Comparison of ENCODE assay signal across 8 mouse cellular contexts in the genomic region with DNA sequence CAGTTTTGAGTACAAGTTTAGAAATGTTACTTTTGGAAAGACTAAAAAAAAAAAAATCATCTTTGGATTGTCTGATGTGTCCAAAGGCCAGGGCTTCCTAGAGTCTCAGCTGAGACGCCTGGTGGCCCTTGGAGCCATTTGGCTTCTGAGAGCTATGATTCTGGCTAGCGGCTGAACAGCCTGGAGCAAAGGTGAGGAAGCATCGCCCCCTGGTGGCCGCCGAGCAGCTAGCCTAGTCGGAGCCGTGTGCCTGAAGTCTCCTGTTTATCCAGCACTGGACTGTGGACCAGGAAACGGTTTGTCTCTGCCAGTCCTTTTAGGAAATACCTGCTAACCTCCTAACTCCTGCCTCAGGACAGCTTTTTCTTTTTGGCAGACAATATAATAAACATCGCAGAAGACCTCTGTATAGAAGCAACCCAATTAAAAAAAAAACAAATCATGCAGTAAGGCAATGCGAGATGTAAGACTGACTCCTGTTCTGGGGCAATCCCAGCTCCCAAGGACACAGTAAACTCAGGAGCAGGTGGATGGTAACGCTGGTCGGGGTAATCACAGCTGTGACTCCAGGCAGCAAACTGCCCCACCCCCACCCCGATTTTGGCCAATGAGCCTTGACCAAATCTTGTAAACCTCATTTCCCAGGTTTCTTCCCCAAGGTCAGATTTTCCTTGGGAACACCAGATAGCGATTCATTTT. TPM values are rescaled to one million over a fixed set of nuclear protein-coding genes. Genes with fewer than 3 reads are reported as not detected.
DNase-seq lines count a peak whose midpoint lies in the region; ATAC-seq and TF ChIP-seq lines count a peak whose summit lies in the region.

No protein-coding gene starts in this region.

- peak; percentile 93 for TF ChIP-seq CTCF in brain, embryonic 14.5 days (IDR thresholded peaks at IDR 0.05; ENCODE audit: borderline replicate concordance, extremely low read depth, insufficient read depth, insufficient read length)
- TF ChIP-seq CTCF in liver, postnatal 0 days (IDR thresholded peaks at IDR 0.05; ENCODE audit: low read depth) = peak; percentile 88
- TF ChIP-seq CTCF in stomach, postnatal 0 days (IDR thresholded peaks at IDR 0.05; ENCODE audit: low read depth) = peak; percentile 92

- no peak for TF ChIP-seq EP300 in liver, postnatal 0 days (IDR thresholded peaks at IDR 0.05; ENCODE audit: low read depth)
- no peak for TF ChIP-seq EP300 in stomach, postnatal 0 days (optimal IDR thresholded peaks at IDR 0.05)

- WGBS in forebrain, embryonic 10.5 days = 31% methylated on average over 14 of the region's 14 CpGs
- WGBS in liver, postnatal 0 days (ENCODE audit: insufficient replicate concordance) = 23% methylated on average over 14 of the region's 14 CpGs
- 22% methylated on average over 14 of the region's 14 CpGs for WGBS in neural tube, embryonic 13.5 days
- WGBS in stomach, postnatal 0 days = 22% methylated on average over 14 of the region's 14 CpGs

- TF ChIP-seq POLR2A in brain, embryonic 14.5 days (IDR thresholded peaks at IDR 0.05; ENCODE audit: borderline replicate concordance, extremely low read depth, insufficient read depth, insufficient read length, poor library complexity, severe bottlenecking) = no peak

- H3K27me3 ChIP-seq in forebrain, embryonic 10.5 days (ENCODE audit: poor library complexity, severe bottlenecking) = no peaks in the 10 kb centered on the region
- H3K27me3 ChIP-seq in liver, postnatal 0 days (ENCODE audit: insufficient read depth, low read length) = no peaks in the 10 kb centered on the region
- H3K27me3 ChIP-seq in neural tube, embryonic 13.5 days = no peaks in the 10 kb centered on the region
- no peaks in the 10 kb centered on the region for H3K27me3 ChIP-seq in stomach, postnatal 0 days (ENCODE audit: control insufficient read depth, insufficient read depth, low read length)

- intact Hi-C loops in heart, postnatal 25 days (cut with DNase I) = loop anchor here (2.0 to 10.0 kb wide), 2 partner anchors 200 to 586 kb away; no protein-coding TSS in a partner anchor

- H3K36me3 ChIP-seq in forebrain, embryonic 10.5 days (replicated peaks) = no peaks in the 10 kb centered on the region
- H3K36me3 ChIP-seq in liver, postnatal 0 days (replicated peaks; ENCODE audit: insufficient read depth, low read length) = no peaks in the 10 kb centered on the region
- no peaks in the 10 kb centered on the region for H3K36me3 ChIP-seq in neural tube, embryonic 13.5 days
- H3K36me3 ChIP-seq in stomach, postnatal 0 days (ENCODE audit: control insufficient read depth, insufficient read depth, low read length) = no peaks in the 10 kb centered on the region

- no peak overlapping the region for H3K27ac ChIP-seq in forebrain, embryonic 10.5 days
- H3K27ac ChIP-seq in liver, postnatal 0 days (ENCODE audit: low read depth) = no peak overlapping the region
- H3K27ac ChIP-seq in neural tube, embryonic 13.5 days (replicated peaks) = no peak overlapping the region
- no peak overlapping the region for H3K27ac ChIP-seq in stomach, postnatal 0 days (replicated peaks)

- H3K9ac ChIP-seq in liver, postnatal 0 days (replicated peaks) = no peak overlapping the region
- no peak overlapping the region for H3K9ac ChIP-seq in neural tube, embryonic 13.5 days
- no peak overlapping the region for H3K9ac ChIP-seq in stomach, postnatal 0 days (ENCODE audit: low read length)

- no peaks in the 10 kb centered on the region for H3K9me3 ChIP-seq in forebrain, embryonic 10.5 days
- H3K9me3 ChIP-seq in liver, postnatal 0 days (ENCODE audit: low read length) = no peaks in the 10 kb centered on the region
- H3K9me3 ChIP-seq in neural tube, embryonic 13.5 days = no peaks in the 10 kb centered on the region
- H3K9me3 ChIP-seq in stomach, postnatal 0 days (ENCODE audit: control insufficient read depth, low read length) = no peaks in the 10 kb centered on the region

- no peaks in the 10 kb centered on the region for H3K4me1 ChIP-seq in forebrain, embryonic 10.5 days
- H3K4me1 ChIP-seq in liver, postnatal 0 days (ENCODE audit: insufficient read depth) = no peaks in the 10 kb centered on the region
- H3K4me1 ChIP-seq in neural tube, embryonic 13.5 days (replicated peaks) = no peaks in the 10 kb centered on the region
- no peaks in the 10 kb centered on the region for H3K4me1 ChIP-seq in stomach, postnatal 0 days (replicated peaks; ENCODE audit: control insufficient read depth, insufficient read depth)

- no peak overlapping the region for H3K4me2 ChIP-seq in liver, postnatal 0 days (ENCODE audit: low read depth, low read length)
- H3K4me2 ChIP-seq in neural tube, embryonic 13.5 days = no peak overlapping the region
- H3K4me2 ChIP-seq in stomach, postnatal 0 days (replicated peaks; ENCODE audit: low read depth) = no peak overlapping the region

- DNase-seq in CD8-positive naive resting alpha-beta T cell, adult 2 months (ENCODE audit: low read depth in 2 of 2, low spot score in 2 of 2) = peak; percentile 66 to 75
- DNase-seq in brain, embryonic 14.5 days (ENCODE audit: low read depth) = peak; percentile 90
- peak; percentile 88 for DNase-seq in forebrain, embryonic 10.5 days (ENCODE audit: extremely low spot score, low spot score)
- DNase-seq in heart, postnatal 25 days (ENCODE audit: low spot score) = peak; percentile 44
- peak; percentile 90 for DNase-seq in layer of hippocampus, adult 11-12 months (ENCODE audit: low spot score)
- peak; percentile 89 for DNase-seq in liver, postnatal 0 days
- DNase-seq in stomach, postnatal 0 days (ENCODE audit: low spot score) = peak; percentile 89

- peak; percentile 84 for ATAC-seq in liver, postnatal 0 days
- peak; percentile 95 for ATAC-seq in neural tube, embryonic 13.5 days (ENCODE audit: low read depth)
- ATAC-seq in stomach, postnatal 0 days (ENCODE audit: low FRiP score, low TSS enrichment) = peak; percentile 91

- no peak overlapping the region for H3K4me3 ChIP-seq in forebrain, embryonic 10.5 days
- no peak overlapping the region for H3K4me3 ChIP-seq in liver, postnatal 0 days (ENCODE audit: low read depth, low read length)
- no peak overlapping the region for H3K4me3 ChIP-seq in neural tube, embryonic 13.5 days
- no peak overlapping the region for H3K4me3 ChIP-seq in stomach, postnatal 0 days (ENCODE audit: low read depth, low read length)

RNA-seq across cellular contexts. Expression of gene Tada1, which starts 18.6 kb away (rescaled TPM):
- polyA plus RNA-seq in brain, embryonic 14.5 days (2012; rRNA removed) = 69.1 and 75.5 TPM in 2 replicates
- polyA plus RNA-seq in forebrain, embryonic 10.5 days (2016; fragmentation: Nextera tagmentation; extraction: Ambion mirVana) = 66.8 and 69.4 TPM in 2 replicates
- 10 to 100 TPM; 10.2 to 10.6 TPM for total RNA-seq in heart, postnatal 25 days (2021)
- polyA plus RNA-seq in liver, postnatal 0 days (2015; fragmentation: Nextera tagmentation; extraction: Ambion mirVana) = 13.5 and 13.7 TPM in 2 replicates
- 72.1 and 73.1 TPM in 2 replicates for polyA plus RNA-seq in neural tube, embryonic 13.5 days (2015; fragmentation: Nextera tagmentation; extraction: Ambion mirVana)
- 18.6 and 18.8 TPM in 2 replicates for polyA plus RNA-seq in stomach, postnatal 0 days (2015; fragmentation: Nextera tagmentation; extraction: Ambion mirVana)

RNA-seq across cellular contexts. Expression of gene Pogk, which starts 49.4 kb away (rescaled TPM):
- polyA plus RNA-seq in brain, embryonic 14.5 days (2012; rRNA removed) = 50.1 and 61.5 TPM in 2 replicates
- 30.5 and 31.0 TPM in 2 replicates for polyA plus RNA-seq in forebrain, embryonic 10.5 days (2016; fragmentation: Nextera tagmentation; extraction: Ambion mirVana)
- total RNA-seq in heart, postnatal 25 days (2021) = 10 to 100 TPM; 11.1 to 11.9 TPM
- polyA plus RNA-seq in liver, postnatal 0 days (2015; fragmentation: Nextera tagmentation; extraction: Ambion mirVana) = 0.45 and 0.72 TPM in 2 replicates
- polyA plus RNA-seq in neural tube, embryonic 13.5 days (2015; fragmentation: Nextera tagmentation; extraction: Ambion mirVana) = 34.4 and 36.6 TPM in 2 replicates
- 4.0 and 4.1 TPM in 2 replicates for polyA plus RNA-seq in stomach, postnatal 0 days (2015; fragmentation: Nextera tagmentation; extraction: Ambion mirVana)
